Mouse (Mus musculus) activated CD4-positive, CD25-positive, alpha-beta regulatory T cell, adult 9 weeks (primary cell): Measurements from ENCODE around the gene Egfl6. TPM values are rescaled to one million over a fixed set of nuclear protein-coding genes. Genes with fewer than 3 reads are reported as not detected.

Experiments
- polyA plus RNA-seq: library from polyadenylated mRNA; unstranded; fragments of 100-300 nt; shearing (Covaris generic); gene quantifications from one replicate; pipeline ENCODE4 v1.2.1, GENCODE M21; 2017

Egfl6 gene
- polyA plus RNA-seq: not detected

GRCm38 (mm10) chrX:166584947-166585824 is at the start of gene Egfl6:
Gene Egfl6 (minus strand): TSS chrX:166585720.

GRCm38 (mm10) chrX:166518345-166518744 is 67.2 kb downstream of the Egfl6 start, which contains the start of gene Tceanc:
Gene Tceanc (minus strand): TSS chrX:166518567.

GRCm38 (mm10) chrX:166479365-166479983 is 106.0 kb downstream of the Egfl6 start, which contains the start of gene Rab9:
Gene Rab9 (minus strand): TSS chrX:166479867.

Other genes starting within 250 kb of the Egfl6 start
- gene Trappc2, start 145.1 kb downstream of the Egfl6 start, polyA plus RNA-seq: 23.9 TPM
- gene Ofd1, start 145.0 kb downstream of the Egfl6 start, polyA plus RNA-seq: 6.7 TPM
- 40.6 TPM for gene Rab9, start 105.9 kb downstream of the Egfl6 start, polyA plus RNA-seq
- gene Tceanc, start 67.2 kb downstream of the Egfl6 start, polyA plus RNA-seq: 6.0 TPM